Mouse (Mus musculus) cerebellum, adult 9-11 months (tissue): ENCODE measurements at regions not wholly inside any gene's neighbourhood (a gene's known extent, or its start where the extent isn't known, plus 50 kb on each side); places are given as distances from the start of the nearest gene placed in this dataset.
"Not testable (repeated sequence)": the region's sequence is repeated elsewhere in the genome, so short reads cannot be mapped to it uniquely, and the experiment has no call there.

Source experiments
- DNase-seq: peaks from one replicate; pipeline ENCODE4 v3.0.0; 2022

GRCm38 (mm10) chr4:81712378-81712777 lies 269.8 kb upstream of the Mpdz start:
- no peak for DNase-seq

- no peak for DNase-seq
These were observed 252.6 kb upstream of the Mpdz start for GRCm38 (mm10) chr4:81695182-81695581.

DNA sequence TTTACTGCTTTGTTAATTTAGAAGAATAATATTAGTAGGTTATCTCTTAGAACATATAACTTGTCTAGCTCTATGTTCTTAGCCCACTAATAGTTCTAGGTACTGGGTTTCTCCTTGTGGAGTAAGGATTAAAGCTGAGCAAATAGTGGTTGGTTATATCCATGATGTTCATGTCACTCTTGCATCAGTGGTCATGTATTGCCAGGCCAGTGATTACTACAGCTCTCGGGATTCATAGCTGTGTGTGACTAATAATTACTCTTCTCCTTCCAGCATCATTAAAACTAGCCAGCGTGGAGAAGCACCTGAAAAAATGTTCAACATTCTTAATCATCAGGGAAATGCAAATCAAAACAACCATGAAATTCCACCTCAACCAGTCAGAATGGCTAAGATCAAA lies 234.6 kb upstream of the Mpdz start:
- DNase-seq = no peak

- no peak for DNase-seq
These were observed 232.3 kb upstream of the Mpdz start for GRCm38 (mm10) chr4:81674871-81675270.

DNA sequence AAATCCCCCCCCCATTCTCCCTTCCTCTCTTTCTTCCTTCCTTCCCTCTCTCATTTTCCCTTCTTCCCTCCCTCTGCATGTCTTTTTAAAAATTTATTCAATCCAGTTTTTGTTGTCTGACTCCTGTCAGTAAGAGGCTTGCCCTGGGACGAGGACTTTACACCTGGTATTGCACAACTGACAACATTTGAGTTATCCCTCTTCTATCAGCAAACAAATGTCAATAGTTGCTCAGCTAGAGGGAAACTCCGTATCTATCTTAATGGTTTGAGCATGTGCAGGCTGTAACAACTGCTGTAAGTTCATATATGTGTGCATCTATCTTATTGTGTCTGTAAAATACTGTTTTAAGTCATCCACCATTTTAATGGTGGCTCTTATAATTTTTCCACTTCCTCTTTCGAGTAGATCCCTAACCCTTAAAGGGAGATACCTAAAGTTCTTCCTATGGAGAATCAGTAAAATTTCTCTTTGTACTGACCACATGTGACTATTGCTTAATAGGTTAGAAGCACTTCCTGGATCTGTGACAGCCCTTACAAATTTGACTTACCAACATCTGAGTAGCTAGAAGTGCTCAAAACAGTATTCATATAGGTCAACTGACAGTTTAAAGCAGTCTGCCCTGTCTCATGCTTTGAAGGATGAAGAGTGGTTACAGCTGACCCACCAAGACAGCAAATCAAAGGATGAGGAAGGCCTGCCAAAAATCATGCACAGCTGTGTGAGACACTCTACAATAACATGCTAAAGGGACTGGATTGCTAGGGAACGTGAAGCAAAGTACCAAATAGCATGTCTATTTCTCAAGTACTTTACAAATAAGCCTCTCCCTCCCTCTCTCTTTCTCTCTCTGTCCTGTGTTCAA lies 231.0 kb upstream of the Mpdz start:
- no peak for DNase-seq

GRCm38 (mm10) chr4:81671986-81672385 lies 229.4 kb upstream of the Mpdz start:
- no peak for DNase-seq

DNA sequence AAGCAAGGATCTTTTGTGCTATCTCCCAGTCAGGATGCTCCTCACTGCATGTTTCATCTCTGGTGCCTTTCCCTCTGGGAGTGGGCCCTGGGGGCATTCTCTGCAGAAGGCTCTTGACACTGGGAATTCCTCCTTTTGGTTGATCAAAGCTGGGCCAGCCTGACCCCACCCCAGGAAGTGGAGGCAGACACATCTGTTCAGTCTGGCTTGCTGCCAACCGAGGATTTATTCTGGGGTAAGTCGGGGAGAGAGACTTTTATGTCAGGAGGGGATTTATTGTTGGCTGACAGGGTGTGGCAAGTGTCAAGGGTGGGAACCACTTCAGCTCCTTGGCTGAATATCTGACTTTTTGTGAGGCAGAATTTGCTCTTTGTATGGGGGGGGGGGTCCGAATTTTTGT lies 226.6 kb upstream of the Mpdz start:
- DNase-seq = no peak

GRCm38 (mm10) chr4:81661096-81661495 lies 218.5 kb upstream of the Mpdz start:
- no peak for DNase-seq

- DNase-seq = no peak
These were observed 185.8 kb upstream of the Mpdz start for GRCm38 (mm10) chr4:81628496-81628828.

DNA sequence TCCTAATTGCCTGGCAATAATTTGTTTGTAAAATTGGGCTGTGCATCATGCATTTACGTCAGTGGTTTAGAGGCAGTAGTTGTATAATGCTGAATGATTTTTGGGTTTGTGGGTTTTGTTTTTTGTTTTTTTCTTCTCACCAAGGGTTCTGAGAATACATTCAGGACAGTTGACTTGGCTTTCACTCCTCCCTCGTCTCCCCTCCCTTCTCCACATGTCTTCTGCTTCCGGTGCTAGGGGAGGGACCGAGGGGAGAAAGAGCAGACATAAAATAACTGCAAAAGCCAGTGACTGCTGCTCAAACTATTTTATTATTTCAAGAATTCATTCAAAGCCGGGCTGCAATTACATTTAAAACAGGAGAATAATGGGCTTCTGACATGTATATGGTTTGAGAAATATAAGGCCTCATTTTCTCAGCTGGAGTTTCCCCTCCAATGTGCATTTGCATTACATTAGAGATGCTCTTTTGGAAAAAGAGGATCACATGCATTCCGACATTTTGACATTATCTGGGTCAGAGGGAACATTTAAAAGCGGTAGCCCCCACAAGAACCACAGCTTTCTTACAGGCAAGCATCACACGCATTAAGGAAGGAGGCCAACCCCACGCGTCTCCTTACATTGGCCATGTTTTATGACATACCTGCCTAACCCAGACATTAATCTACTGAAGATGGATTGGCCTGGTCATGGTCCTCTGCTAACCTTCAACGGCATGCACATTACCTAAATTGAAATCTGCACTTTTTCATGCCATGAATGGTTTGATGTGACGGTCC lies 185.3 kb upstream of the Mpdz start:
- no peak for DNase-seq

GRCm38 (mm10) chr4:81625348-81625934 lies 182.8 kb upstream of the Mpdz start:
- DNase-seq = no peak

- no peak for DNase-seq
These were observed 181.5 kb upstream of the Mpdz start for GRCm38 (mm10) chr4:81624111-81624510.

DNA sequence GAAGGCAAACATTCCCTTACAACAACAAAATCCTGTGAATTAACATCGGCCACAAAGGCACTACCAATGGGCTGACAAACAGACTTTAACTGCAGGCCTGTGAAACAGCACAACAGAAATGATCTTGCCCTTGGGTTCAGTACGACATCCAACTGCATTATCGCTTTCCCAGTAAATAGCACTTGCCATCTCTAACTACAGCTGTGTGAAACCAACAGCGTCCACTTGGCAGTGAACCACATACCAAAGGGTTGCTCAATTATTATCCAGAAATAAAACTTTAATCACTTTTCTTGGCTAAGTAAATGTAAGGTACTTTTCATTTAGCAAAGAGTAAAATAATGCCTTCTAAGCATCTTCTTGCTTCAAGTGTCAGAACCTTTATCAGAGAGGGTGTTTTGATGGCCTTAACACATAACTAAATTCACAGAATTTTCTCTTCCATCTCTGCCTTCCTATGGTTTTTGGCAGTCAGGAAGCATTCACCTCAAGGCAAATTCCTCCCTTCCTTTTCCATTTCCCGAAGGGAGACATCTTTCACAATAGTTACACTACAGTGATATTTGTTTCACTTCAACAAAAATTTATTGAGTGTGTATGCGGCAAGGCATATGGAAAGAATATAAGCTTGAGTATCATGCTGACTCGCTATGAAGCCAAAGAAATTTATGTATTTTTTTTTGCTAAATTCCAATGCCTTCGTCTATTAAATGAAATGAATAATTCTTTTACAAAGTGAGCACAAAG lies 178.9 kb upstream of the Mpdz start:
- DNase-seq = no peak

DNA sequence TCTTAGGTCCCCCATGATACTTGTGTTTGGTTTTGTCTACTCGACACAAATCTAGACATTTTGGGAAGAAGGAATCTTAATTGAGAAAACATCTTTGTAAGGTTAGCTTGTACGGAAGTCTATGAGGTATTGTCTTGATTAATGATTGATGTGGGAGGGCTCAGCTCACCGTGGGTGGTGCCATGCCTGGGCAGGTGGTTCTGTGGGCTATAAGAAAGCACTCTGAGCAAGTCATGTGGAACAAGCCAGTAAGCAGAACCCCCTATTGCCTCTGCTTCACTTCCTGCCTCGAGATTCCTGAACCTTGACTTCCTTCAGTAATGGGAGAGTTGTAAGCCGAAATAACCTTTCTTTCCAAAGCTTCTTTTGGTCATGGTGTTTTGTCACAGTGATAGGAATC lies 174.6 kb upstream of the Mpdz start:
- DNase-seq = no peak

DNA sequence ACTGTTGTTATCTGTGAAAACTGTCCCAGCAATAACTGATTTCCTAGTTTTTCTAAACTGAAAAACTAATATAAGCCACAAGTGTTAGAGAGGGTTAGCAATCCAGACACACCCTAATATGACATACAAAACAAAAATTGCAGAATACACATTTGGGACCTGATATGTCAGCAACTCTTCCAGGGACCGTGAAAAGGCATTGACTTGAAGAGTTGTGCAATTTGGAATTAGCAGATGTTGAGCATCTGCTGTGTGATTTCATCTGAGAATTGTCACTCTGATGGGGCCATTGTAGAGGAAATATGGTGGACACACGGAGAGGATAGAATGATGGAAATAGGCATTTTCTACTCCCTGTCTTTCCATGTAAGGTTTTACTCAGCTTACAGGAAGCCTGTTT lies 168.6 kb upstream of the Mpdz start:
- DNase-seq = no peak

DNA sequence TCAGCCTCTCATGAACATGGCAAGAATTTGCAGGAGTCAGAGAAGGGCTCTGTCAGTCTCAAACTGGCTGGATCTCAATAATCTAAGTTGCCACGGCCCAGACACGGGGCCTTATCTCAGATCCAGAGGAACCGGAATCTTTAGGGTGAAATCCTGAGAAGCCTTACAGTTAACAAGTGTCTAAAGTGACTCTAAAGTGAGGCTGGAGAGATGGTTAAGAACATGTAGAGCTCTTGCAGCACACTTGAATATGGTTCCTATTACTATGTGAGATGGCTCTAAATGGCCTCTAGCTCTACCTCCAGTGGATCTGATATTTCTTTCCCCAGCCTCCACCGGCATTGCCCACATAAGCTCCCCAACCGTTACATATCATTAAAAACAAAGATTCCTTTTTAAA lies 157.8 kb upstream of the Mpdz start:
- DNase-seq = no peak

DNA sequence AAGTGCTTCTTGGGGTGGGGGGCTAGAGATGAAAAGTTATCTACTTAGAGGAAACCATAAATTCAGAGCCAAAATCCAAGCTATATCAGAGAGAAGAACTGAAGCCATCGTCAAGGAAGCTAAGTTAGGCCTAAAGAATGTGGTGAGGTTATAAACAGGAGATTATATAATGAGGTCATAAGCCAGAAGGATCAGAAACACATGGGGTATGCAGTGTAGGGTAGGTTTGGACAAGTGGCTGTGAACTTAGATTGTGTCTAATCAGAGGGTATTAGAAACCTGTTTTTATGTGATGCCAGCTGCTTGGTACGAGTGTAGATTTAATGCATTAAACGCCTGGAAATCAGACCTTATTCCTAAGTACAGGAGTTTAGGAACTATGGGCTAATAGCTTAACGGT lies 154.8 kb upstream of the Mpdz start:
- no peak for DNase-seq

DNA sequence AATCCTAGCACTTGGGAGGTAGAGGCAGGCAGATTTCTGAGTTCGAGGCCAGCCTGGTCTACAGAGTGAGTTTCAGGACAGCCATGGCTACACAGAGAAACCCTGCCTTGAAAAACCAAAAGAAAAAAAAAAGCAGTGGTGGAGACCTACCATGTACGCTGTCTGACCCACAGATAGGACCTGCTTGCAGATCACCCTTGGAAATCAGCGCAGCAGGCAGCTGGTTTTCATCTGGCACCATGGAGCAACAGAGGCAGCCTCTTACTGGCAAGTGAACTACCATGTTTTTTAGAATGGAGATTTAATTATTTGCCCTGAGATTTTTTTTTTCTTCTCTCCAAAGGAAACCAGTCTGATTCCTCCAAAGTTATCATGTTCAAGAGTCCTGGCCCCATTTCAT lies 150.8 kb upstream of the Mpdz start:
- DNase-seq = not testable (repeated sequence)

DNA sequence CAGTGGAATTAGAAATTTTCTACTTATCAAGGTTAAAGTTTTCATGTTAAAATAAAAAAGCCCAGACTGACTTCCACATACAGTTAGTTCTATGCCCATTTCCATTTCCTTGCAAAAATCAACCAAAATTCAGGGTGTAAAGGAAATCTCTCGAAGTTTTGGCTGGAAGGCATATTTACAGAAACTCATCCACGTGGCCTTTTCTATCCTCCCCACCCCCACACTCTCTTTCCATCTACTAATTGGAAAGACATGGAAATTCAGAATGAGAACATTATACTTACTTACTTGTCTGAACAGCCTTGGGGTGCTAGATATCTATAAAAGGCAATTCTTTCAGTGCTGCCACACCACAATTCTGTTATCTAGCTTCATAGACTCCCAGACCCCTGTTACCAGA lies 139.9 kb upstream of the Mpdz start:
- DNase-seq = no peak

DNA sequence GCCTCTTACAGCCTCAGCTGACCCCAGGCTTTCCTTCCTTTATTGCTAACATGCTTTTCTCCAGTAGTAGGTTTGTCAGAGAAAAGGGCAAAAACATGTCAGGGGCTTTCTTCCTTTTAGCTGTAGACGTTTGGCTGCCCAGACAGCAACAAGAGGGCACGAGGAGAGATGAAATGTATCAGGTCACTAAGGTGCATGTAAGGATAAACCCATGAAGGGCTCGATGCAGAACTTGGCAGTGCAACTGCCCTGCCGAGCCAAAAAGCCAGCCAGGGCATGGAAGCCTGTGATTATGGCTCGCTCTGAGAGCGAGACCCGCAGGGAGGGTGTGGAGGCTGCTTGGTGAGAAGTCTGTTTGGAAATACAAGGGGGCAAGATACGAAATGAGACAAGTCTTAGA lies 137.9 kb upstream of the Mpdz start:
- DNase-seq = peak; percentile 87

GRCm38 (mm10) chr4:81579389-81580110 lies 136.9 kb upstream of the Mpdz start:
- no peak for DNase-seq

GRCm38 (mm10) chr4:81578981-81579380 lies 136.4 kb upstream of the Mpdz start:
- DNase-seq = peak; percentile 71

DNA sequence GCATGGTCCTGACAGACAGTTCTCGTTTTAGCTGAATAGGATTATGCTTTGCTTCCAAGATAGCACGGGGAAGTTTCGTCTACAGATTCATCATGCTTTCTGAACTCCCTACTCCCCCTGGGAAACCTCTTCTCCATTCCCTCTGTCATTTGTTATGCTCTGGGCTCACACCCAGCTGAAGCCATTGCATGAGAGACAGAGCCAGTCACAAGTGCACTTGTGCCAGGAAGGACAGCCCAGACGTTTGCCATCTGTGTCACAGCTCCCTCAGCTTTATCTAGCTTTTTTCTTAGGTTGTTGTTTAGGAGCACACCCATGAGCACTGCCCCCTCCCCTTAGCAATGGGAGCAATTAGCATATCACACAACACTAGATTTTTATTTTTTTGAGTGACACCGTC lies 131.2 kb upstream of the Mpdz start:
- peak; percentile 85 for DNase-seq
